Mouse (Mus musculus) neutrophil, adult 5-6 weeks (primary cell): ENCODE data around the gene Tmem206. TPM values are rescaled to one million over a fixed set of nuclear protein-coding genes. Genes with fewer than 3 reads are reported as not detected.

Experiments
- ATAC-seq: fragments of 151-379, 151-347 bp; 2 replicates; pipeline ENCODE4 v1.8.0; 2017; ENCODE audit warnings: mild to moderate bottlenecking, moderate TSS enrichment; ENCODE audit not compliant: insufficient number of reproducible peaks, poor library complexity, low FRiP score, severe bottlenecking; ENCODE audit errors: extremely low read depth
- total RNA-seq: library from RNA; stranded (forward); fragments of 200-1000 nt; gene quantifications from 2 replicates; pipeline ENCODE4 v1.2.3, GENCODE M21; 2017

The Tmem206 gene
- total RNA-seq, 1 experiment from 2014 or later: 19.2 TPM

GRCm38 (mm10) chr1:191391311-191391710 lies 65.6 kb downstream of the Tmem206 start:
- peak; percentile 85 for ATAC-seq

GRCm38 (mm10) chr1:191393536-191393935 lies 67.8 kb downstream of the Tmem206 start:
- ATAC-seq: no peak

- ATAC-seq: no peak
These were observed 68.4 kb downstream of the Tmem206 start for GRCm38 (mm10) chr1:191394126-191394525.

GRCm38 (mm10) chr1:191395200-191395599 lies 69.5 kb downstream of the Tmem206 start:
- ATAC-seq: no peak

GRCm38 (mm10) chr1:191395871-191396433 lies 70.2 kb downstream of the Tmem206 start:
- no peak for ATAC-seq

GRCm38 (mm10) chr1:191396446-191396845 lies 70.7 kb downstream of the Tmem206 start:
- ATAC-seq: no peak

- ATAC-seq: peak; percentile 82
These were observed 71.5 kb downstream of the Tmem206 start for GRCm38 (mm10) chr1:191396897-191397849.

Other genes with a start within 250 kb of the Tmem206 start
- 1.7 and 3.1 TPM in 2 replicates for gene Batf3, start 228.1 kb upstream of the Tmem206 start, total RNA-seq
- 10.4 and 13.8 TPM in 2 replicates for gene Fam71a, start 161.1 kb upstream of the Tmem206 start, total RNA-seq
- gene Atf3, start 107.9 kb upstream of the Tmem206 start, total RNA-seq: 120 and 181 TPM in 2 replicates
- not detected in 2 replicates for gene Nenf, start 7.7 kb upstream of the Tmem206 start, total RNA-seq
- gene Ppp2r5a, start 77.4 kb downstream of the Tmem206 start, total RNA-seq: 341 and 410 TPM in 2 replicates
- gene Dtl, start 249.6 kb downstream of the Tmem206 start, total RNA-seq: 0.58 and 1.4 TPM in 2 replicates
- 42.8 and 43.1 TPM in 2 replicates for gene Ints7, start 249.7 kb downstream of the Tmem206 start, total RNA-seq